23 mouse cellular contexts compared by ENCODE assay signal in genomic region chr15:102737092-102737491, GRCm38 (mm10). TPM values are rescaled to one million over a fixed set of nuclear protein-coding genes. Genes with fewer than 3 reads are reported as not detected.
A peak's percentile ranks its signal among the peaks of the same experiment; 100 is the strongest.
DNase-seq lines count a peak whose midpoint lies in the region; ATAC-seq and TF ChIP-seq lines count a peak whose summit lies in the region.
"Had no signal": no experiment of that assay in that cellular context is flagged by ENCODE, and none has a peak within 500 bp of the region (broad histone marks: within the 10 kb centered on the region; RNA-seq: fewer than 3 reads in every experiment).

No protein-coding gene starts in this region.

- no peak overlapping the region for H3K4me3 ChIP-seq in layer of hippocampus, adult 2 months
- H3K4me3 ChIP-seq in forebrain, embryonic 15.5 days: no peak overlapping the region
- H3K4me3 ChIP-seq in limb, embryonic 10.5 days: peak overlapping the region; percentile 47; the same call in 1 of the 2 replicates
- H3K4me3 ChIP-seq in lung, postnatal 0 days (ENCODE audit: low read depth, low read length): no peak overlapping the region
- H3K4me3 ChIP-seq: liver, embryonic 13.5 days had no signal

- no peak for TF ChIP-seq EP300 in lung, postnatal 0 days (IDR thresholded peaks at IDR 0.05)

- H3K9me3 ChIP-seq in forebrain, embryonic 15.5 days: no peaks in the 10 kb centered on the region
- H3K9me3 ChIP-seq in limb, embryonic 10.5 days (replicated peaks): no peaks in the 10 kb centered on the region
- no peaks in the 10 kb centered on the region for H3K9me3 ChIP-seq in lung, postnatal 0 days (ENCODE audit: low read length)
- H3K9me3 ChIP-seq: embryonic facial prominence, embryonic 15.5 days; heart, embryonic 10.5 days; limb, embryonic 12.5 days; liver, embryonic 13.5 days; lung, embryonic 15.5 days; midbrain, embryonic 12.5 days had no signal

- H3K4me1 ChIP-seq in forebrain, embryonic 15.5 days: peaks cover 60% of the 10 kb centered on the region
- peaks cover 30% of the 10 kb centered on the region for H3K4me1 ChIP-seq in limb, embryonic 10.5 days
- no peaks in the 10 kb centered on the region for H3K4me1 ChIP-seq in lung, postnatal 0 days (ENCODE audit: insufficient read depth, low read depth, low read length)
- H3K4me1 ChIP-seq: liver, embryonic 13.5 days had no signal

- H3K36me3 ChIP-seq in forebrain, embryonic 15.5 days: no peaks in the 10 kb centered on the region
- H3K36me3 ChIP-seq in limb, embryonic 10.5 days: no peaks in the 10 kb centered on the region
- no peaks in the 10 kb centered on the region for H3K36me3 ChIP-seq in lung, postnatal 0 days (ENCODE audit: insufficient read depth, low read length)
- H3K36me3 ChIP-seq: embryonic facial prominence, embryonic 15.5 days; heart, embryonic 10.5 days; limb, embryonic 12.5 days; liver, embryonic 13.5 days; lung, embryonic 15.5 days; midbrain, embryonic 12.5 days had no signal

- H3K27me3 ChIP-seq in forebrain, embryonic 15.5 days: peaks cover 6% of the 10 kb centered on the region; the same call in 1 of the 2 replicates
- H3K27me3 ChIP-seq in limb, embryonic 10.5 days (ENCODE audit: low read depth, poor library complexity, severe bottlenecking): peaks cover 65% of the 10 kb centered on the region
- H3K27me3 ChIP-seq in lung, postnatal 0 days (replicated peaks; ENCODE audit: insufficient read depth, low read length): peaks cover 7% of the 10 kb centered on the region
- H3K27me3 ChIP-seq: Patski had no signal

- H3K27ac ChIP-seq in layer of hippocampus, adult 2 months: peak overlapping the region; percentile 94
- H3K27ac ChIP-seq in forebrain, embryonic 15.5 days (replicated peaks): peak overlapping the region; percentile 95
- no peak overlapping the region for H3K27ac ChIP-seq in limb, embryonic 10.5 days
- H3K27ac ChIP-seq in lung, postnatal 0 days (ENCODE audit: low read length): no peak overlapping the region
- H3K27ac ChIP-seq: embryonic facial prominence, embryonic 15.5 days; heart, embryonic 10.5 days; limb, embryonic 12.5 days; liver, embryonic 13.5 days; lung, embryonic 15.5 days; macrophage; midbrain, embryonic 12.5 days had no signal

- 70% methylated on average over 19 of the region's 19 CpGs for WGBS in forebrain, embryonic 15.5 days
- 83% methylated on average over 19 of the region's 19 CpGs for WGBS in limb, embryonic 10.5 days
- 79% methylated on average over 19 of the region's 19 CpGs for WGBS in lung, postnatal 0 days

- DNase-seq in cerebellum, adult 9-11 months: peak; percentile 44
- no peak for DNase-seq in cerebellum, postnatal 36 days
- no peak for DNase-seq in layer of hippocampus, adult 2 months (ENCODE audit: low spot score in 2 of 2)
- DNase-seq in layer of hippocampus, adult 9-10 months (ENCODE audit: low spot score): no peak
- no peak for DNase-seq in limb, embryonic 10.5 days (ENCODE audit: low spot score)
- DNase-seq in ovary, postnatal 10 days (ENCODE audit: low spot score): no peak
- DNase-seq in lung, postnatal 0 days (ENCODE audit: low spot score): no peak
- DNase-seq: adrenal gland, adult 8-10 months; heart, postnatal 10 days; kidney, adult 2 months; liver, embryonic 13.5 days; right cerebral cortex, postnatal 14 days; spleen, adult 18-20 months; thymus, adult 2 months had no signal

- H3K4me2 ChIP-seq in forebrain, embryonic 15.5 days (replicated peaks): no peak overlapping the region
- H3K4me2 ChIP-seq in lung, postnatal 0 days (replicated peaks; ENCODE audit: low read depth, low read length): no peak overlapping the region

- no peak overlapping the region for H3K9ac ChIP-seq in forebrain, embryonic 15.5 days (replicated peaks)
- H3K9ac ChIP-seq in lung, postnatal 0 days (replicated peaks; ENCODE audit: low read depth): no peak overlapping the region
- H3K9ac ChIP-seq: embryonic facial prominence, embryonic 15.5 days; limb, embryonic 12.5 days; liver, embryonic 13.5 days; lung, embryonic 15.5 days; midbrain, embryonic 12.5 days had no signal

- 0 out of 2 replicates have a peak, but pooled peaks have one; percentile 7 for ATAC-seq in forebrain, embryonic 15.5 days (replicated peaks)
- ATAC-seq in lung, postnatal 0 days: no peak
- ATAC-seq: inflammation-experienced regulatory T-cells, adult 6 months had no signal

- no peak for TF ChIP-seq CTCF in layer of hippocampus, adult 2 months (conservative IDR thresholded peaks at IDR 0.05)
- no peak for TF ChIP-seq CTCF in lung, postnatal 0 days (IDR thresholded peaks at IDR 0.05)

RNA-seq across cellular contexts. Expression of gene Calcoco1, which starts 15.1 kb away (rescaled TPM):
- 10 to 100 TPM; 95.4 to 96.9 TPM for total RNA-seq in layer of hippocampus, adult 2 months (2021)
- 72.1 and 74.5 TPM in 2 replicates for polyA plus RNA-seq in forebrain, embryonic 15.5 days (2015; fragmentation: Nextera tagmentation; extraction: Ambion mirVana)
- polyA plus RNA-seq in limb, embryonic 10.5 days (2016; fragmentation: Nextera tagmentation; extraction: Ambion mirVana): 26.3 and 33.5 TPM in 2 replicates
- polyA plus RNA-seq in lung, postnatal 0 days (2015; fragmentation: Nextera tagmentation; extraction: Ambion mirVana): 92.3 and 99.4 TPM in 2 replicates

Comparison
In these comparisons a context has a peak if more than half of its experiments do, and no peak if none do; other contexts are left out.
1. H3K27ac ChIP-seq: peak in layer of hippocampus, adult 2 months (single experiment) and forebrain, embryonic 15.5 days (single experiment); none in limb, embryonic 10.5 days (single experiment) and lung, postnatal 0 days (single experiment).